Mouse (Mus musculus) E14TG2a.4 (cell line): ENCODE measurements around the gene Slc5a10.
A peak's percentile ranks its signal among the peaks of the same experiment; 100 is the strongest.

Source experiments
- H3K27me3 ChIP-seq: 2 replicates; pipeline ENCODE4 v1.6.1; 2014; ENCODE audit warnings: low read length, control low read depth; ENCODE audit not compliant: insufficient read depth
- H3K36me3 ChIP-seq: 2 replicates; pipeline ENCODE4 v1.6.1; 2014; ENCODE audit warnings: low read length, control low read depth; ENCODE audit not compliant: insufficient read depth
- H3K4me1 ChIP-seq: replicated peaks from 2 replicates; pipeline ENCODE4 v1.6.1; 2014; ENCODE audit warnings: low read depth, low read length, control low read depth
- H3K4me3 ChIP-seq: replicated peaks from 2 replicates; pipeline ENCODE4 v1.5.1; 2014; ENCODE audit warnings: mild to moderate bottlenecking, low read length
- H3K9me3 ChIP-seq: 2 replicates; pipeline ENCODE4 v1.6.1; 2014; ENCODE audit warnings: low read length, control low read depth
- CTCF ChIP-seq: conservative IDR thresholded peaks from 2 replicates; pipeline ENCODE4 v1.5.1; 2014; ENCODE audit warnings: low read length
- NANOG ChIP-seq: IDR thresholded peaks from 2 replicates; pipeline ENCODE4 v1.6.1; 2014; ENCODE audit warnings: borderline replicate concordance, low read length, mixed read lengths
- POU5F1 ChIP-seq: IDR thresholded peaks from 2 replicates; pipeline ENCODE4 v1.6.1; 2014; ENCODE audit warnings: low read length, borderline replicate concordance

Gene Slc5a10

DNA sequence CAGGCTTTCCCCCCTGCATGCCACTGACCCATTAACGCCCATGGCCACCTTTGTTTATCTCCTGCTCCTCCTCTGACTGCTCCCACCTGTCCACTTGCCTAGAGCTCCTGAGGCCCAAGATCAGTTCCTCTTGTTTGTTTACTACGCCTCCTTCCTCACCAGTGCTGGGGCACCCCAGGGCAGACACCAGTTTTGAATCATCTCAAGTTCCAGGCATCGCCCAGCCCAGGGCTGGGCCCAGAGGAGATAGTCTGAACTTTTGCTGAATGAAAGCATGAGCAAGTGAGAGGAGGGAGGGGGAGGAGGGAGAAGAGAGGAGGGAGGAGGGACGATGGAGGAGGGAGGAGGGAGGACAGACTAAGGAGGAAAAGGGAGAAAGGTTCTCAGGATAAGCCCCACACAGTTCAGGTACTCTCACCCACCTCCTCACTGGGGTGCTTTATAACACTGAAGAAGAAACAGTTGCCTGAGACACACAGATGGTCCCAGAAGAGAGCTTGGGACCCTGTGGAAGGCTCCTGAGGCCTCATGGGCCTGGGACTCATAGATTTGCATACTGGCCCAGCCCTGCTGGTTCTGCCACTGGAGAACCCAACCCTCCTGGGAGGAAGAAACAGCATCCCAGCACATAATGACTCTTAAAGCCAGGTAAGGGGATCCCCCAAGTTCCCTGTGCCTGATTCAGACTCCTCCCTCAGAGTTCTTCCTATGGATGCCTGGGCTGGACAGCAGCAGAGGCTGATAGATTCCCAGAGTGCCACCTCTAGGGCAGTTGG, 41.3 kb downstream of the Slc5a10 start:
- no peaks in the 10 kb centered on the region for H3K36me3 ChIP-seq
- no peaks in the 10 kb centered on the region for H3K9me3 ChIP-seq
- H3K4me3 ChIP-seq, result no peak overlapping the region
- TF ChIP-seq CTCF, result no peak
- TF ChIP-seq NANOG, result no peak
- no peak for TF ChIP-seq POU5F1
- H3K4me1 ChIP-seq, result peaks cover 38% of the 10 kb centered on the region
- H3K27me3 ChIP-seq, result peaks cover 53% of the 10 kb centered on the region

DNA sequence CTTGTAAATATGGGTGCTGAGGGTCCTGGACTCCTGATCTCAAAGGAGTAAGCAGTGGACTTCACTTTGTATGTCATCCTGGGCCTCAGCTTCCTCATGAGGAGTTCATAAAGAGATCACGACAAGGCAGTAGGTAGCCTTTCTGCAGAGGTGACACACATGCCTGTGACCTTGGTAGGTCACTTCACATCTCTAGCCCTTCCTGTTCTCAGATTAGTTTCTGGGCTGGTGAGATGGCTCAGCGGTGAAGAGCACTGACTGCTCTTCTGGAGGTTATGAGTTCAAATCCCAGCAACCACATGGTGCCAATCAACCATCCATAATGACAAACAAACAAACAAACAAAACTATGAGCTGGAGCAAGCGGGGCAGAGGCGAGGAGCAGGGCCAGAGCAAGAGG, 42.9 kb downstream of the Slc5a10 start:
- H3K4me3 ChIP-seq, result no peak overlapping the region
- no peaks in the 10 kb centered on the region for H3K9me3 ChIP-seq
- no peaks in the 10 kb centered on the region for H3K36me3 ChIP-seq
- H3K4me1 ChIP-seq, result peaks cover 37% of the 10 kb centered on the region
- peaks cover 54% of the 10 kb centered on the region for H3K27me3 ChIP-seq
- TF ChIP-seq CTCF, result no peak
- no peak for TF ChIP-seq POU5F1
- TF ChIP-seq NANOG, result no peak

DNA sequence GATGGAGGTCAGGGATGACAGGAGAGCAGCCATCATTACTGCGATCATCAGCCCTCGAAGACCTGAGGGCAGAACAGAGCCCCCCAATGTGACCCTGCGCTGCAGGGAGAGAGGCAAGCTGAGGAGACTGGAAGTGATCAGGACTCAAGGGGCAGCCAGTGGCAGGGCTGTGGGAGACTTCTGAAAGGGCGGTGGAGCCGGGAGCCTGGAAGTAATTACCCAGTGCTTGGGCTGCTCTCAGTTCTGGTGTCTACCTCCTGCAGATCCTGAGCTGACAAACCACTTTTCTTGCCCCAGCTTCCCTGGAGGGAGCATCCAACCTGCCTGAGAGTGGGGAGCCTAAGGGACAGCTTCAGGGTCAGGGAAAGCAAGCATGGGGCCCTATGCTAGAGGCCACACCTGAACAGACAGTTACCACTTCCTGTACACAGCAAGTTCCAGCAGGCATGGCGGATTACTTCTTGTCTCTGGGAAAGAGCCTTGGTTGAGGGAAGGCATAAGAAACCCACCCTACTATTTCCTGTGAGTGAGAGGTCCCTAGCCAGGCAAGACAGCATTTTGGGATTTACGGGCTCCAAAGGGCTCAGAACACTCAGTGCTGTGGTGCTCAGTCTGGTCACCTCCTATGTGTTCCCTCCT, 44.3 kb downstream of the Slc5a10 start:
- TF ChIP-seq POU5F1 (no peak), CTCF (no peak), NANOG (no peak)
- no peak overlapping the region for H3K4me3 ChIP-seq

DNA sequence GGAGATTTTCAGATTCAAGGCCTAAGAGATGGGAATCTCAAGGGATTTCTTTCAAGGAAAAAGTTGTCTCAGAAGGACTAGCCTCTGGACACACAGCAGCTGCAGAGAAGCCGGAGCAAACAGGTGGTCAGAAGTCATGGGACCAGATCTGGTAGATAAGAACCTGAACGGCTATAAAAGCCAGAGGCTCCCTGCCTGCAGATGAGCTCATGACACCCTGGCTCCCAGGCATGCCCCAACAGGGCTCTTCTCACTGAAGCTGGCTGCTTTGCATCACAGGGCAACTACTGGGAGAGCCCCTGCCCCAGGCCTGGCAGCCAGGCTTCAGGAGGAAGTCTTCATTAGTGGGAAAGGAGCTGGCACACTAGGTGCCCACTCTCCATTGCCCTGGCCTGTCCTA, 45.3 kb downstream of the Slc5a10 start:
- Histone ChIP-seq H3K27me3 (peaks cover 72% of the 10 kb centered on the region), H3K9me3 (no peaks in the 10 kb centered on the region), H3K4me3 (no peak overlapping the region), H3K36me3 (no peaks in the 10 kb centered on the region), H3K4me1 (peaks cover 43% of the 10 kb centered on the region)
- no peak for TF ChIP-seq POU5F1
- TF ChIP-seq CTCF, result no peak

More for the DNA sequence above, 44.3 kb downstream of the Slc5a10 start:
- peaks cover 38% of the 10 kb centered on the region for H3K4me1 ChIP-seq
- H3K36me3 ChIP-seq, result no peaks in the 10 kb centered on the region
- H3K27me3 ChIP-seq, result peaks cover 64% of the 10 kb centered on the region
- H3K9me3 ChIP-seq, result no peaks in the 10 kb centered on the region

DNA sequence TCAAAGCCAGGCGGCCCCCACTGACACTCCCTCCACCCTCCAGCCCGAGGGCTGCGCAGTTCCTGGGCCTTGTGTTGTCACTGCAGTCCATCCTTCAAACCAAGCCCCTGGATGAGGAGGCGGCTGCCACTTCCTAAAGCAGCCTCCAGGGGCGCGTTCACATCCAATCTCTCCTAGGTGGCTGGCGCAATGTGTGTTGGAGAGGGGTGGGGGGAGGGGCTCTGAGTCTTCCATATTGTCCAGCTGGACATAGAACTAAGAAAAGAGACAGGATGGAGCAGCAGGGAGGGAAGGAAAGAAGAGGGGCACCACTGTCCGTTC, 45.8 kb downstream of the Slc5a10 start:
- H3K4me1 ChIP-seq, result peaks cover 43% of the 10 kb centered on the region
- H3K4me3 ChIP-seq, result peak overlapping the region; percentile 46; the same call in 1 of the 2 replicates
- H3K36me3 ChIP-seq, result no peaks in the 10 kb centered on the region
- H3K27me3 ChIP-seq, result peaks cover 72% of the 10 kb centered on the region
- H3K9me3 ChIP-seq, result no peaks in the 10 kb centered on the region
- TF ChIP-seq CTCF (peak; percentile 71), NANOG (no peak)

DNA sequence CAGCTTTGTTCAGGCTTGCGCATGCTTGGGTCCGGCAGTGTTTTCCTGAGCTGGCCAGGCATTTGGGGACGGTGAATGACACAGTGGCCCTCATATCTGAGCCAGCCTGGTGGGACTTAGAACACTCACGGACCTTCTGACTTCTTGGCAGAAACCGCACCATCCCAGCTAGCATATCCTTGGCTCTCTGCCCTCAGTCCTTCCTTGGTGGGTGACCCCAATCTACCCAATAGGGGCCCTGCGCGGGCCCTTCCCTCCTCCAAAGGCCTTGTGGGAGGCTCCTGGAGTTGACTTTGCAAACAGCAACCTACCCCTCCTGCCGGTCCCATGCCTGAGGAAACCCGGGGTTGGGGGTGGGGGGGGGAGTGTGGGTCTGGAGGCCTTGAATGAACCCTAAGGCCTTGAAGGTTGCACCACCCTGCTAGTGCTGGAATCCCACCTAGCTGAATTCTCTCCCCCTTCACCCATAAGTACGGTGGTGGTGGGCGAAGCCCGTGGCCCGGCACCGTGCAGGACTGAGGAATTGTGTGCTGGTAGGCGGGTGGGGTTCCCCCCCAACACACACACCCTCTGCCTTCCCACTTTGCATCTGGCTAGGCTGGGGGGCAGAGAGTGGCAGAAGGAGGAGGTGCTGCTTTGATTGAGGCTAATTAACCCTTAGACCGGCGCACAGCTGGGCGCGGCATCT, 46.3 kb downstream of the Slc5a10 start:
- H3K36me3 ChIP-seq, result no peaks in the 10 kb centered on the region
- H3K4me1 ChIP-seq, result peaks cover 43% of the 10 kb centered on the region
- H3K4me3 ChIP-seq, result peak overlapping the region; percentile 46; the same call in 1 of the 2 replicates
- H3K27me3 ChIP-seq, result peaks cover 72% of the 10 kb centered on the region
- no peaks in the 10 kb centered on the region for H3K9me3 ChIP-seq
- TF ChIP-seq POU5F1, result no peak
- TF ChIP-seq CTCF, result no peak
- no peak for TF ChIP-seq NANOG

DNA sequence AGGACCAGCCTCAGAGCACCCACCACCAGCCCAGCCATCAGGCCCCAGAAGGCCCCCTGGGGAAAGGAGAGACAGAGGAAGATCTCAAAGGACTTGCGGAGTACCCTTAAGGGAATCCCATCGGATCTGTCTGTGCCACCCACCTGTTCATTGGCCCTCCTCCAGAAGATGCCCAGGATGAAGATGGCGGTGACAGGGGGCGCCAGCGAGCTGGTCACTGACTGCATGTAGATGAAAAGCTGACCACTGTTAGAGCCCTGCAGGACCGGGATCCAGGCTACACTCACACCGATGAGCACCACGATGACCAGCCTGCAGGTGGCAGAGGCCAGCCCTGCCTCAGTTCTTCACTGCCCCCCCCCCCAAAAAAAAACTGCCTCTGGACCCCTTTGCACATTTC, 46.9 kb downstream of the Slc5a10 start:
- TF ChIP-seq CTCF, result peak; percentile 16
- no peak for TF ChIP-seq POU5F1
- TF ChIP-seq NANOG, result no peak
- Histone ChIP-seq H3K4me3 (no peak overlapping the region; the same call in 1 of the 2 replicates), H3K4me1 (peaks cover 43% of the 10 kb centered on the region), H3K9me3 (no peaks in the 10 kb centered on the region), H3K36me3 (no peaks in the 10 kb centered on the region), H3K27me3 (peaks cover 74% of the 10 kb centered on the region)

DNA sequence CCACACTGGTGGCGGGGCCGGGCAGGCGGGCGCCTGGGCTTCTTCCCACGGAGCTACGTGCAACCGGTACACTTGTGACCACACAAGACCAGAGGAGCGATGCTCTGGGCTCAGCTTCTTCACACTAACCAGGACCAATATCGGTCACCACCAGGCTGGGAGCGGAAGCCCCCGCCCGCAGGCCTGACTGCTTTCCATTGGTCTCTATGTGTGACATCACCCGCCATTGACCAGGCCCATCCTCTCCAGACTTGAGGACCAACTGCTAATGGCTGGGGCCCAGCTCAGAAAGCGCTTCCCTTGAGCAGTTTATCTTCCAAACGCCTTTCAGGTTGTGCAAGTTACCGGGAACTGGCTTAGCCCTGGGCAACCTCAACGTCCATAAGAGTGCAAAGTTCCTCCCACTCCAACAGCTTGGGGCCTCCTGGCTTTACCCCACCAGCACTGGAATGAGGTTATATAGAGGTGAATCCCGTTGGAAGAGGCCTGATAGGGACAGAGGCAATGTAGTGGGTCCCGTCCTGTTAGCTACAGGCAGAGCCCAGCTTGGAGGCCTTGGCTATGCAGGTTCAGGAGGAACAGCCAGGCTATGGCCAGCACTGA, 48.7 kb downstream of the Slc5a10 start:
- TF ChIP-seq POU5F1, result no peak
- TF ChIP-seq NANOG, result no peak
- no peak for TF ChIP-seq CTCF
- peaks cover 51% of the 10 kb centered on the region for H3K4me1 ChIP-seq
- H3K27me3 ChIP-seq, result peaks cover 86% of the 10 kb centered on the region
- no peaks in the 10 kb centered on the region for H3K9me3 ChIP-seq
- H3K4me3 ChIP-seq, result peak overlapping the region; percentile 74
- no peaks in the 10 kb centered on the region for H3K36me3 ChIP-seq
